Mouse (Mus musculus): ENCODE data around the gene Uroc1.

DNA sequence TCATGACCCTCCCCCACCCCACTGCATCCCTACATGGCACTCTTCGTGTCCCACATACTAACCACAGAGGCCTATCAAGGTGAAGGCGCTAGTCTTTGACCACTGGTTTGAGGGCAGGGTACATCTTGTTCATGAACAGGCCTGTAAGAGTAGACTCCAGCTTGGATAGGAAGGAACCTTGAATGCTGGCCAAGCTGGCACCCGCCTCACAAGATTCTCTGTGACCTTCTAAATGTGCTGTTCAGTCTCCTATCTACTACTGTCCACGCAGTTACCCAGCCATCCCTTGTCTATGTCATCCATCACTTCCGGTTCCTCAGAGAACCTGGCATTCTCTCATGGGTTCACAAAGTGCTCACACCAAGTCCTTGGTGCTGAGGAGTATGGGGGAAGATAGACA is 30.2 kb downstream of the Uroc1 start:
- TF ChIP-seq GATA1 (IDR thresholded peaks at IDR 0.05; ENCODE audit: borderline replicate concordance, low read length) (no peak), FLI1 (IDR thresholded peaks at IDR 0.05; ENCODE audit: low read length) (no peak)

Measured in megakaryocyte, embryonic 14.5 days (primary cell).